Mouse (Mus musculus) macrophage (primary cell): Measurements from ENCODE around the gene Mrpl23. TPM values are rescaled to one million over a fixed set of nuclear protein-coding genes. Genes with fewer than 3 reads are reported as not detected.
A peak's percentile ranks its signal among the peaks of the same experiment; 100 is the strongest.

Experiments used
- H3K27ac ChIP-seq: fragments of 350-480 bp; formaldehyde crosslinking; 2 replicates; pipeline ENCODE4 v1.9.0; 2021
- H3K36me3 ChIP-seq: fragments of 350-480 bp; formaldehyde crosslinking; 2 replicates; pipeline ENCODE4 v1.9.0; 2021; ENCODE audit errors: inconsistent target
- H3K4me3 ChIP-seq: fragments of 350-480 bp; formaldehyde crosslinking; 2 replicates; pipeline ENCODE4 v1.9.0; 2021; ENCODE audit errors: inconsistent target
- H3K79me2 ChIP-seq: fragments of 350-480 bp; formaldehyde crosslinking; 2 replicates; pipeline ENCODE4 v1.9.0; 2021; ENCODE audit errors: inconsistent target
- WGBS: methylation state at CpG from one replicate; pipeline ENCODE4 v1.1.7; 2026; ENCODE audit warnings: inconsistent platforms; ENCODE audit not compliant: missing documents; 5-methylcytosine and 5-hydroxymethylcytosine counted together
- polyA plus RNA-seq: library from polyadenylated mRNA; stranded (reverse); fragments of 250-400 nt; gene quantifications from 3 replicates; pipeline ENCODE4 v1.2.4, GENCODE M21; 2018; ENCODE audit warnings: inconsistent platforms

The Mrpl23 gene
- polyA plus RNA-seq, 1 experiment from 2014 or later = 31.4 TPM

DNA sequence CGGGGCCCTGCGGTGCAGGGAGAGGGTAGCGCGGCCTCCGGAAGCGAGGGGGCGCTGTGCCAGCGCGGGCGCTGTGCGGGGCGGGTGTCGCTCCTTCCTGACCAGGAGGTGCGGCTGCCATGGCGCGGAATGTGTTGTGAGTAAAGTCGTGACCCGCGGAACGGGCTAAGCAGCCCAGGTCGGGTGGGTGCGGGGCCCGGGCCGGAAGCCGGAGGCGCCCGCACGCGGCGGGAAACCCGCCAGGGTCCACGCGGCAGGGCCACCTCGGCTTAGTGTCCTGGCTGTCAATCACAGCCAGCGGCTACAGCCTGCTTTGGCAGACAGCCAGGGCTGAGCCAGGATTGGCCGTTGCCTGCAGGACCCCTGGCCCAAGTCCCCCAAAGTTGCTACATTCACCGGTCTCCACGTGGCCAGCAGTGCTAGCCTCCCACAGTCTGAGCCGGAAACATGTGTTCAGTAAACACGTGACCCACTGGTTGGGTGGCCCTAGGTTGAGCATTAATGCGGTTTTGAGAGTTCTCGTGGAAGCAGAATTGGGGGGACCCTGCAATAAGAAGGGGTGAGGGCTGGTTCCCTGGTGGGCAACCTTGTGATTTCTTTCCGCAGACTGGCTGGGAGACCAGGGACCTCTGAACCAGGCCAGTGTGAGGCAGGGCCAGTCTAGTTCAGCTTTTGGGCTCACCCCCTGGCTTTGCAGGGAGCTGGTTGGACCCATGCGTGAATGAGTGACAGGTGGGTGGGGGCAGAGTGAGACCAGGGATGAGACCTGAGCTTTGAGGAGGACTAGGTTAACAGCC, 771 bp downstream of the Mrpl23 start:
- WGBS = 0% methylated on average over 24 of the region's 44 CpGs
- Histone ChIP-seq H3K79me2 (no peaks in the 10 kb centered on the region), H3K4me3 (peak overlapping the region; percentile 54), H3K36me3 (peaks cover 5% of the 10 kb centered on the region; the same call in 1 of the 2 replicates), H3K27ac (peak overlapping the region; percentile 71)

DNA sequence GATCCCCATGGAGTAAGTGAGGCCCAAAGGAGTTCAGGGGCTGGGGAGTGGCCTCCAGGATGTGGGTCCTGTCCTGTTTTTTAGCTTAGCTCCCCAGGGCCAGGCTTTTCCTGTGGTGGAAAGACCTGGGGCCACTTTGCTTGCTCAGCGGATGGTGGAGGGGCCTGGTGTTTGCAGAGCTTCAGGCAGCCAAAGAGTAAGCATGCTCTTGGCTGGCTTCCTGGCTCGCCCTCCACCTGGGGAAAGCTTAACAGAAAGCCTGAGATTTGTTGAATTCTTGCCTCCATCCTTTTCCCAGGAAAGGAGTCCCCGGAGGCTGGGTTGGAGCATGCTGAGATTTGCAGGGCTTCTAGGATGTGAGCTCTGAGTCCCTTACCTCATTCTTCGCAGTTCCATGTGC, 2.6 kb downstream of the Mrpl23 start:
- peaks cover 12% of the 10 kb centered on the region; the same call in 1 of the 2 replicates for H3K36me3 ChIP-seq
- no peak overlapping the region for H3K4me3 ChIP-seq
- H3K79me2 ChIP-seq = no peaks in the 10 kb centered on the region
- WGBS = 94% methylated on average over 4 of the region's 4 CpGs
- peak overlapping the region; percentile 71 for H3K27ac ChIP-seq

DNA sequence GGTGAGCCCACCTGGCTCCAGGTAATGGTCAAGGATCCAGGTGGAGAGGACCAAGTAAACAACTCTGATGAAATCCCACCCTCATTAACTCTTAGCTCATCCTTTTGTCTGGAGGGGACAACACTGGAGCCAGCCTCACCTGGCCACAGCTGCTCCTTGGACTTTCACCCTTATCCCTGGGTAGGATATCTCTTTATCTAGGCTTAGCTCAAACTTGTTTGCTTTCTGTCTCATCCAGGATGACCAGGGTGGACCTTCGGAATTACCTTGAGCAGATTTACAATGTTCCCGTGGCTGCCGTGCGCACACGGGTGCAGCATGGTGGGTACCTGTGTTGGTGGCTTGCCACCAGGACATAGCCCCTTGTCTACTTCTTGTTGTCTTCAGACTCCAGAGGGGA, 3.3 kb downstream of the Mrpl23 start:
- Histone ChIP-seq H3K79me2 (no peaks in the 10 kb centered on the region), H3K27ac (no peak overlapping the region), H3K4me3 (no peak overlapping the region), H3K36me3 (peaks cover 15% of the 10 kb centered on the region; the same call in 1 of the 2 replicates)
- WGBS = 97% methylated on average over 5 of the region's 5 CpGs

DNA sequence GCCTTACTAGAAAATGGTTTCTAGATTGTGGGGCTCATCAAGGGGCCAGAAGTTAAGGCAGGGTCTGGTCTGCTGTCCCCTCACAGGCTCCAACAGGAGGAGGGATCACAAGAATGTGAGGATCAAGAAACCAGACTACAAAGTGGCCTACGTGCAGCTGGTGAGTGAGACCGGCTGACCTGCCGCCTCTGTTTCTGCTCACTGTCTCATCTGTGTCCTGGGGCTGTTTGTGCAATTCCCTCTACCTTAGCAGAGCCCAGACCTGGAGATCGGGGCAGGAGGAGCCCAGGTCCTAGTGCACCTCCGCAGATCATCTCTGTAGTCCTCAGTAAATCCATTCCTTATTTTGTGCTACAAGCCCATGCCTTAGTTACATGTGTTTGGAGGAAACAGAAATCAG, 4.7 kb downstream of the Mrpl23 start:
- peaks cover 19% of the 10 kb centered on the region; the same call in 1 of the 2 replicates for H3K36me3 ChIP-seq
- WGBS = 96% methylated on average over 5 of the region's 5 CpGs
- no peaks in the 10 kb centered on the region for H3K79me2 ChIP-seq
- H3K4me3 ChIP-seq = no peak overlapping the region
- H3K27ac ChIP-seq = no peak overlapping the region

DNA sequence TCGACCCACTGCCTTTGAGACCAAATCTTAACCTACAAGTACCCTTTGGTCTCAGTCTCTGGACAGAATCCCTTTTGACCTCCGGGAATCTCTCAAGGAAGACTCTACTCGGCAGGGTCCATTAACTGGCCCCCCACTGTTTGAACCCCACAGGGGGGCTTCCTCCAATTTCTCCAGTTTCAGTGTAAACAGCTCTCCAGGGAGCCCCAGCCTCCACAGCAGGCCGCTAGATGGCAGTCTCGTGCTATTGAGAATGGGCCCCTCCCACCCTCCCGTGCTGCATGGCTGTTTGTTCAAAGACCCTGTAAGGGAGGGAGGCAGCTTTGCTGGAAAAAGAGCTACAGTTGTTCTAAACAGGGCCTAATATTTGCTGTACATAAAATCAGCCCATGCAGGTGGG, 5.4 kb downstream of the Mrpl23 start:
- Histone ChIP-seq H3K36me3 (peaks cover 19% of the 10 kb centered on the region; the same call in 1 of the 2 replicates), H3K27ac (no peak overlapping the region), H3K4me3 (no peak overlapping the region), H3K79me2 (no peaks in the 10 kb centered on the region)
- 16% methylated on average over 6 of the region's 6 CpGs for WGBS

DNA sequence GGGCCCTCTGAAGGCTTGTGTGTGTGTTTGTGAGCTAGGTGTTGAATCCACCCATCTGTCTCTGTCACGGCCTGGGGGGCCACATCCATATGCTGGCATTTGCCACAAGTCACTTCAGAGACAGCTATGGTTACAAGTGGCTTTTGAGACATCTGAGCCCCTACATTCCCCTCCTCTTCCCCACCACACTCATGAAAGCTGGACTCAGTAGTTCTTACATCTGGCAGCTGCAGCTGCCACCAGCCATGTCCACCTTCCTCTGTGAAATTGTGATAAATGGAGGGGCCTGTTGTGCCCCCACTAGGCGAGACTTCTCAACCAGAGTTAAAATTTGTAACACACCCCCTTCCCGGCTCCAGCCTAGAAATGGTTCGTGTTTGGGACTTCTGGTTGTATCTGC, 5.8 kb downstream of the Mrpl23 start:
- 89% methylated on average over 4 of the region's 4 CpGs for WGBS
- Histone ChIP-seq H3K36me3 (peaks cover 19% of the 10 kb centered on the region; the same call in 1 of the 2 replicates), H3K27ac (no peak overlapping the region), H3K4me3 (no peak overlapping the region), H3K79me2 (no peaks in the 10 kb centered on the region)

DNA sequence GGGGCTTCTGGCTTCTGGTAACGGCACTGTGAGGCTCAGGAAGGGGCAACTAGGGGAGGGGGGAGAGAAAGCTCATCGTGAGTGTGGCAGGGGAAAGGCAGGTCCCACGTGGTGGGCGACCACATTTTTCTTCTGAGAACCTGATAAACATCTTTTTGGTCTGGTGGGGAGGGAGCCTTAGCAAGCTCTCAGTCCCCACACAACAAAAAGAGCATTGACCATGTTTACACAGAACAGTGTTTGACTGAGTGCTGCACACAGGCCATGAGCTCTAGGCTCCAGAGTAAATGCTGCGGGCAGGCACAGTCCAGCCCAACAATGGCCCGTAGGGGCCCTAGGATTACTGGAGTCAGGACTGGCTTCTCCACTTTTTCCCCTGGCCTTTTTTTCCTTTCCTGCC, 6.3 kb downstream of the Mrpl23 start:
- Histone ChIP-seq H3K4me3 (no peak overlapping the region), H3K79me2 (no peaks in the 10 kb centered on the region), H3K36me3 (peaks cover 19% of the 10 kb centered on the region; the same call in 1 of the 2 replicates), H3K27ac (no peak overlapping the region)
- 77% methylated on average over 6 of the region's 6 CpGs for WGBS

DNA sequence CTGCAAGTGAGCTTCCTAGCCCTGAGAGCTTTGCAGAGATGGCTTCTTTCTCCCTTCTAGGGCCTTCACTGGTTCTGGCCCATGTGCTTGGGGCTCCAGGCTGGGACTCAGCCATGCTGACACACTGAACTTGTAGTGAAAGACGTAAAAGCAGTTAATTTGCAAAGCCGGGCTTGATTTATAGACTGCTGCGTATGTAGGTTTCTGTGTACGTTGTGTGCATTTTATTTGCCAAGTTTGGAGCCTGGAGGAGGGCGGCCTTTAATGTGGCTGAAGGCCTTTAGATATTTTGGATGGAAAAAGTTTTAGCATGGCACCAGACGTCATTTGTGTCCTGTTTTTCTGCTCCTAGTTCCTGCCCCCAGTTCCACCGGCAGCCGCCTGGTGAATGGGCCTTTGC, 7.3 kb downstream of the Mrpl23 start:
- 94% methylated on average over 8 of the region's 8 CpGs for WGBS
- H3K36me3 ChIP-seq = peaks cover 19% of the 10 kb centered on the region; the same call in 1 of the 2 replicates
- H3K27ac ChIP-seq = no peak overlapping the region

DNA sequence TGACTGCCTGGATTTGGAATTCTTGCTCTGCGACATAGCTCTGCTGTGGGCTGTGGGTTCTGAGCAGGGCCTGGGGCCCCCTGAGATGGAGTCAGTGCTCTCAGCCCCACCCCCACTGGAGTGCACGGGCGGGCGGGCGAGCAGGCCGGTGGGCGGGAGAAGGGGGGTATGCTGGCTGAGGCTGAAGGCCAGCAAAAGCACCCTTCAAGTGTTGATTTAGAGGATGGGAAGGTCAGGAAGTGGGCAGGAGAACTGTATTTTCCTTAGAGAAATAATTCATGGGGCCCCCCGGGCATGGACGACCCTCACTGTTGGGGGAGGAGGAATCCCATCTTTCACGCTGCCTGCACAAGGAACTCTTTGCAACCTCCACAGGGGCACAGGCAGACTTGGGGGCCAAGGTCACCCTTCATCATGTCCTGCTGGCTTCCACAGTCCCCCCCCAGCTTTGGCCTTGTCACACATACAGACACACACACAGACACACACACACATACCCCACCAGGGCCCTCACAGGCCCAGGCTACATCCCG, 10.4 kb downstream of the Mrpl23 start:
- no peak overlapping the region for H3K4me3 ChIP-seq
- no peak overlapping the region for H3K27ac ChIP-seq
- 91% methylated on average over 11 of the region's 11 CpGs for WGBS
- no peaks in the 10 kb centered on the region for H3K79me2 ChIP-seq
- H3K36me3 ChIP-seq = peaks cover 14% of the 10 kb centered on the region; the same call in 1 of the 2 replicates

More for the DNA sequence above, 7.3 kb downstream of the Mrpl23 start:
- Histone ChIP-seq H3K4me3 (no peak overlapping the region), H3K79me2 (no peaks in the 10 kb centered on the region)

DNA sequence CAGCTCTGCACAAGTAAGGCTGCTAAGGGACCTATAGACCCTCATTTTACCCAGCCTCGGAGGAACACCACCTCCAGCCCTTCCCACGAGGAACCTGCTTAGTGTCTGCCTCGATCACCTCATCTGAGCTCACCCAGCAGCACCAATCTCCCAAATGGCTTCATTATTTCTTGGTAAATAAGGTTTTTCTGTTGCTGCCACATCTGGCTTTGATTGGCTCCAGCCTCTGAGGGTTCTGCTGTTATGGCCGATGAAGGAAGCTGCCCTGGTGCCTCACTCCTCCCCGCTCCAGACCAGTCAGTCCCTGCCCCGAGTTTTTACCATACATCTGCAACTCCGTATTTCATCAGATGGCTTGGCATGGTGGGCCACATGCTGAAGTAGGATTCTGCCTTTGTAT, 13.5 kb downstream of the Mrpl23 start:
- Histone ChIP-seq H3K79me2 (no peaks in the 10 kb centered on the region), H3K4me3 (no peak overlapping the region), H3K27ac (no peak overlapping the region), H3K36me3 (peaks cover 3% of the 10 kb centered on the region; the same call in 1 of the 2 replicates)
- WGBS = 94% methylated on average over 7 of the region's 7 CpGs

DNA sequence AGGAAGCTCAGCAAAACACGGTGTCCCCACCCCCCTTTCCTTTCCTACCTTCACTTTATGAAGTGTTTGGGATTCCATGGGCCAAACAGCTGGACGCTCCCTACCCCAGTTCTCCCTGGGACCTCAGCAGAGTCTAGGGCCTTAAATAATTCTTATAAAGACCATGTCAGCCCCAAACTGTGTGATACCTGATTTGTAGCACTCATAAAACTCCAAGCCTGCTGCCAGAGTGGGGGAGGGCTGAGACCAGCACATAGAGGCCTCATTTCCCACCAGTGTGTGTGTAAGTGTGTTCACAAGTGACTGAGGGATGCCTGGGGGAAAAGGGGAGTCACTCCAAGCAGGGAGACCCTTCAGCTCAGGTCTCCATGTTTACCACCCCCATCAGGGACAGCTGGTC, 15.4 kb downstream of the Mrpl23 start:
- Histone ChIP-seq H3K36me3 (no peaks in the 10 kb centered on the region), H3K4me3 (no peak overlapping the region), H3K27ac (no peak overlapping the region), H3K79me2 (no peaks in the 10 kb centered on the region)
- 100% methylated on average over 1 of the region's 2 CpGs for WGBS

DNA sequence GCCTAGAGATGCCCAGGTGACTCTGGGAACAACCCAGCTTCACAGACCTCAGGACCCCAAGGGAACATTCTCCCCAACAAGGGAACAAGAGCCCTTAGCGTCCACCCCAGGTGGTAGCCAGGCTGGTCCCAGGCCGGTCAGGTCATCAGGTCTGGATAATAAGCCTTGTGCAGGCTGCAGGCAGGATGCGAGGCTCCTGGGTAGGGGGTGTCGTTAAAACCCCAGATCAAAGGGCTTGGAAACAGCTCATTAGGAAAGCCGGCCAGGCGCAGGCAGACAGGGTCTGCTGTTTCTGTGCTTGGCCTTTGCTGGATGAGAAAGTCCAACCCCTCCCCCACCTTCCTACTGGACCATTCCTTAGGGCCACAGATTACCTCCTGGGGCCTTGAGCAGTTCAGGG, 16.2 kb downstream of the Mrpl23 start:
- H3K36me3 ChIP-seq = no peaks in the 10 kb centered on the region
- 89% methylated on average over 5 of the region's 6 CpGs for WGBS
- no peak overlapping the region for H3K27ac ChIP-seq

DNA sequence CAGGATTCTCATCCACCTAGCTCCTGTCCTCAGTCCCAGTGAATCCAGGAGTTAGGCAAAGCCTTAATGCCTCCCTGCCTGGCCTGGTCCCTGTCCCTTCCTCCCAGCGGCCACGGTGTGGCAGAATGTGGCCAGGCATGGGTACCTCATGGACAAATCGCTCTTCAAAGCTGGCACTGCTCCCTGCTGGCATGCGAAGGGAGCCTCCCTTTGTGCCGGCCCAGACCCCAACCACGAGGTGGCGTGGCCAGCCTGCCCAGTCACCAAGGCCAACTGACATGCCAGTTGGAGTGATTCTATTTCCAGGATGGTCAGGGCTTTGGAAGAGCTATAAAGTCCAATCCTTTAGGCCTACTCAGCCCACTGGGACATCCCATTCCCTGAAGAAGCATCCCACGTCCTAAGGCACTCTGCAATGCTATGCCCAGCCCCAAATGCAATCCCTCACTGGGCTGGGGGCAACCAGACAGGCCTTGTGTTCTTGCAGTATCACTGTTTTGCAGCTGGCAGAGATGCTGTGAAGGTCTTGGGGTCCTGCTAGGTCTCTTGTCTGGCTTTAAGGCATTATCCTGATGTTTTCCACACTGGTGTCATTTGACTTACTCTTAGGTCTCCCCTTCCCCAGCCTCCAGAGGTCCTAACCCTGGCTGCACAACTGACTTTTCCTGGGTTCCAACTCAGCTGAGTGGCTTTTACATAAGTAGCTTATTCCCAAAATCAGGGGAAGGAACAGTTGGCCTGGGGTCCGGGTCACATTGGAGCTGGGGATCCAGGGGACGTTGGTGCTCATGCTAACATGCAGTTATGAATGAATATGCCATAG, 17.7 kb downstream of the Mrpl23 start:
- WGBS = 89% methylated on average over 10 of the region's 10 CpGs
- no peaks in the 10 kb centered on the region for H3K79me2 ChIP-seq

More for the DNA sequence above, 16.2 kb downstream of the Mrpl23 start:
- Histone ChIP-seq H3K4me3 (no peak overlapping the region), H3K79me2 (no peaks in the 10 kb centered on the region)

DNA sequence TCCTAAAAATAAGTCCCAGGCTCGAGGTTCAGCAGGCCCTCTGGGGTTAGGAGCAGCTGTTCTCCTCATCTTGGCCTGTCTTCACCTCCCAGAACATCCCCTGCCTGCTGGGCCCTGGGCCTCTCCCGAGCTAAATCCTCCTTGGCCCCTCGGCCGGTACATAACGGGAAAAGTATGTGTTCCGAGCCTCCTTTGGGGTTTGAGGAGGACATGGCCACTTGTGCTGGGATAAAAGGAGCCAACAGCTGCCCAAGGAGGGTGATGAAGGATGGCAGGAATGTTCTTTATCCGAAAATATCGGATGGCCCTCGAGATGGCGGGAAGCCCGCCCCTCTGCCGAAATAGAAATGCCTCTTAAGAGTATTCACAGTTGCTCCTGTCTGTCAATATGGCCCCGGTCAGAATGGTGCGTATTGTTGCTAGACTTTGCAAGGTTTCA, 18.5 kb downstream of the Mrpl23 start:
- H3K36me3 ChIP-seq = no peaks in the 10 kb centered on the region
- no peak overlapping the region for H3K27ac ChIP-seq
- H3K79me2 ChIP-seq = no peaks in the 10 kb centered on the region
- H3K4me3 ChIP-seq = no peak overlapping the region
- WGBS = 92% methylated on average over 14 of the region's 14 CpGs

More for the DNA sequence above, 17.7 kb downstream of the Mrpl23 start:
- Histone ChIP-seq H3K27ac (no peak overlapping the region), H3K4me3 (no peak overlapping the region), H3K36me3 (no peaks in the 10 kb centered on the region)
